Mouse (Mus musculus) liver (tissue): ENCODE measurements at regions not wholly inside any gene's neighbourhood (a gene's known extent, or its start where the extent isn't known, plus 50 kb on each side); places are given as distances from the start of the nearest gene placed in this dataset.
A peak's percentile ranks its signal among the peaks of the same experiment; 100 is the strongest.

Experiments used
- DNase-seq: peaks from one replicate; pipeline ENCODE4 v3.0.0-alpha.2; 2020; ENCODE audit warnings: mixed read lengths

- DNase-seq, result no peak
Measured at GRCm38 (mm10) chr9:113486494-113487081, 221.5 kb downstream of the Pdcd6ip start.

DNA sequence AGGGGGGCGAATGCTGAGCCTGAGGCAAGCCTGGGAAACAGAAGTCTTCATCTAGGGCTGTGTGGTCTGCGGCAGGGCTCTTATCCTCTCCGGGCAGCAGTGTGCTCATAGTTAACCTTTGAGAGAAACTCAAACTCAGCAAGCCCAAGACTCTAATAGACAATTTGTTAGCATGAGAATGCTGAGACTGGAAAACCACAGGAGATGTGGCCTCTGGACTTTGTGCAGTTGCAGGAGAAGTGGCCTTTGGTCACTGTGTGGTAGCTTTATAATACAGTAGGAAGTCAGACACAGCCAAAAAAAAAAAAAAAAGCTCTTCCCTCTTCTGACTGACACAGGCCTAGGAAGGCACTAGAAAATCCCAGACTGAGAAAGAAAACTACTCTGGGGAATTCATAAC is 228.2 kb downstream of the Pdcd6ip start:
- no peak for DNase-seq

DNA sequence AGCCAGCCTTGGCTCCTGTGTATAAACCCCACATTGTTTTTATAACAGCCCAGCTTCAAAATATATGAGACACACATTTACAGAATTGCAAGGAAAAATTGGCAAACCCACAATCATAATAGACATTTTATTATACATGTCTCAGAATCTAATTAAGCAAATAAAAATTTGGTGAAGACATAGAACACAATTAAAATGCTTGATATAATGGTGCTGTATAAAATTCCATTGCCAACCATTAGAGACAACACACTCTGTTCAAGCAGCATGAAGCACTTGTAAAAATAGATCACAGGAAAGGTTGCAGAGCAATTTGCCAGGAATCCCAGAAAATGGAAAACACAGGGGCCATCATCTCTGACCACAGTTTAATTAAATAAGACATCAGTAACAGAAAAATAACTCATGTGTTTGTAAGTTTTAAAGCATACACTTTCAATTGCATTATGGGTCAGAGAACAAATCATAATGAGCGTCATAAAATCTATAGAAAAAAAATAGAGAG is 229.2 kb downstream of the Pdcd6ip start:
- DNase-seq, result no peak

GRCm38 (mm10) chr9:113471781-113472180 is 236.3 kb downstream of the Pdcd6ip start:
- no peak for DNase-seq

DNA sequence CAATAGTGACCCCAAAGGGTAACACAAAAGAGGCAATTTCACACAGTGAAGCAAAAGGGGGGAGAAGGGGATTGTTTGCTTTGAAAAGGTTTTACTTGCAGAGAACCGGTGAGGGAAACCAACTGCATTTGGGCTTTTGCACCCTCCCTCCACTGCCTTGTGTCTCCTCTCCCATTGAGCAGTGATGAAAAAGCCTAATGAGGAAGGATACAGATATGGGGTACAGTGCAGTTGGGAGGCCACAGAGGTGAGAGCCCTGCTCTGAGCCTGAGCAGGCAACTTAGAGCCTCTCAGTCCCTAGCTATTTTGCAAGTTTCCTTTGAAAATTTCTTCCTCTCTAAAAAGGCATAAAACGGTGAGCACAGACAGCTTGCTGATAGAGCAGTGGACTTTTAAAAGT is 245.2 kb downstream of the Pdcd6ip start:
- no peak for DNase-seq

DNA sequence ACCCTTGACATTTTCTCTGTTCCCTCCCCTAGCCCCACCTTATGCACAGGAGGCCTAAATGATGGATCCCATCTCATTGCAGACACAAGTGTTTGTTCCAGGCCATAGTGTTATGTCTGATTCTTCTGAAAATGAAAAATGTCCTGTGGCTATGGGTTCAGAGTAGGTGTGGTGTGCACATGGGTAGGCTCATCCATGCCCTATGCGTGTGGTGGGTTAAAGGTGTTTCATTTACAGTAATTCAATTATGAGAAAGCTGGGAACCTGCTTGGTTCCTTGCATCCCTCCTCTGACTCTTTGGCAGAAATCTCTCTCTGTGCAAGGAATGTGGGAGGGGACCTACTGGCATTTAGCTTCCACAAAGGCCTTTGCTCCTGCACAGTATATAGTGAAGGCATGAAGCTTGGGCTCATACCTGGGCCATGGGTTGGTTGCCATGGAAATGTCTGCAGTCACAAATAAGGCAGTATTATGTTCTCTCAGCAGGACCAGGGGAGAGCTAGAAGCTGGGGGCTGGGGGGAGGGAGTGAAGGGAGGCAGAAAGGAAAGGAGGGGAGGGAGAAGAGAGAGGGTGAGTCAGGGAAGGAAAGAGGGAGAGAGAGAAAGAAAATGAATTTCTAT is 245.7 kb downstream of the Pdcd6ip start:
- no peak for DNase-seq

DNA sequence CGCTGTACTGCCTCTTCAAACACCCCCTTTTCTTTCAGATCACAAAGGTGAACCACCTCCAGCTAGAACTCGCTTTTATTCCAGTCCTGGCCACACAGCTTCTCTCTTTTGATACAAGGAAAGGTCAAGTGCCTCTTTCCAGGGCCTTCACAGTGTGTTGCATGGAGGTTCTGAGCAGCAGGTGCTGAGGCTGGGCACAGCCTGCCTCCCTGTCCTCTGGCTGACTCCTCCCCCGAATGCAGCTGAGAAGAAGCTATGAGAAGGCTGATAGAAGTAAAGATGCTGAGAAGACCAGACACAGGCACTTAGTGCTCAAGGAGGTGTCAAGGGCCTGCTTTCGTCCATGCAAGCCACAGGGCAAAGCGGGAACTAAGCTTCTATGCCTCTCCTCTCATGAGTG is 248.2 kb downstream of the Pdcd6ip start:
- no peak for DNase-seq

GRCm38 (mm10) chr9:113459221-113459620 is 248.8 kb downstream of the Pdcd6ip start:
- DNase-seq, result no peak

DNA sequence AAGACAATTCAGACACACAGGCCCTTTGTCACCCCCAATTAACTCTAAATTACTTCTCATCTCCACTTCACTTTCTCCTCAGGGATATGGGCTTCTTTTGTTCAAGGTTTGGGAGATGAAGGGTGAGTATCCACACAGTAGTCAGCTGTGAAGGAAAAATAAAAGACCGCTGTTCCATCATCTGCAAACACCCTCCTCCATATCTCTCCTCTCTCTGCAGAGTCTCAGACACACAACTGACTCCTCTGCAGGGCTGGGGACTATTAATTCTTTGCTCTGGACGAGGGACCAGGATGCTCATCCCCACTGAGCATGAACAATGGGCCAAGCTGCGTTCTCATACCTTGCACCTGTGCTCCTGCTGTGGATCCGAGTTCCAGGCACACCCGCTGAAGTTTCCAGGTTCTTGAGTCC is 249.3 kb downstream of the Pdcd6ip start:
- DNase-seq, result no peak

DNA sequence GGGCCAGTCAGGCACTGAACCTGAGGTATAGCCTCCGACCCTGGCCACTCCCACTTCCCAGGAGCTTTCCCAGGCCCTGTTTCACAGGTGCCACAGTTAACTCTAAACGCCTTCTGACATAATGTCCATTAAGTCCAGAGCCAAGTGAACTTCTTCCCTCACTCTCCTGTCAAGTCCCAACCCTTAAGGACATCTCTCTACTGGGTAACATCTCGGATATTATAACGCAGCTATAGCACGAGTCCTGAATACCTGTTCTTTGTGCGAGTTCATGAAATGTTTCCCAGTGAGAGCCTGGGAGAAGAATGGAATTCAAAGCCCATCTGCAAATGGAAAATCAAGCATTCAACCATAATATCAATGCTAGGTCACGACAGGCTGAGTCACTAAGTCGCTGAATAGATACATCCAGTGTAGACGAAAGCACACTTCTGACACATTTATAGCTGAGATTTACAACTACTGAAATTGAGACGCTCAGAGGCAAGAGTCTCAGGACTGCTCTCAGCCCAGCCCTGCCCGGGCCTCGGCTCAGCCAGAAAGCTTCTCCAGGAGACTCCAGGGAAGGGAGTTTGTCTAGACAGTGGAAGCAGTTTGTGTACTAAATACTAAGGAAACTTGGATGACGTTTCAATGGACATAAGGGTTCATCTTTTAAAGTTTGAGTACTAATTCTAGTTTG is 250.7 kb downstream of the Pdcd6ip start:
- DNase-seq, result no peak

GRCm38 (mm10) chr9:113455577-113455976 is 252.5 kb downstream of the Pdcd6ip start:
- DNase-seq, result no peak

DNA sequence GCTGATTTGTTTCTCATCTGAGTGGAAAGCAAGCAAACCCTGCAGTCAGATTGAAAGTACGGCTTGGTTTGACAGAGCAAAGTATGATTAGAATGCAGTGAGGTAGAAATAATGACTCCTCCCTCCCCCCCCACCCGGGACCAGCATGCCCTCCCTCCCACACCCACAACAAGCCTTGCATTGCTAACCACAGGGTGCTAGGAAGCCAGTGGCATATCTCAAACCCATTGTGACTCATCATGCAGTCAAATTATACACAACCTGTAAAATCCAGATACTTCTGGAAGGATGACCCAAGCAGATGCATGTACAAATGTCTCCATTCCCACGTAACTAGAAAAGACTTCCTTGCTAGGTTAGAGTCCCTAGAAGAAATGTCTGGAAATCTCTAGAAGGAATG is 254.8 kb downstream of the Pdcd6ip start:
- no peak for DNase-seq

DNA sequence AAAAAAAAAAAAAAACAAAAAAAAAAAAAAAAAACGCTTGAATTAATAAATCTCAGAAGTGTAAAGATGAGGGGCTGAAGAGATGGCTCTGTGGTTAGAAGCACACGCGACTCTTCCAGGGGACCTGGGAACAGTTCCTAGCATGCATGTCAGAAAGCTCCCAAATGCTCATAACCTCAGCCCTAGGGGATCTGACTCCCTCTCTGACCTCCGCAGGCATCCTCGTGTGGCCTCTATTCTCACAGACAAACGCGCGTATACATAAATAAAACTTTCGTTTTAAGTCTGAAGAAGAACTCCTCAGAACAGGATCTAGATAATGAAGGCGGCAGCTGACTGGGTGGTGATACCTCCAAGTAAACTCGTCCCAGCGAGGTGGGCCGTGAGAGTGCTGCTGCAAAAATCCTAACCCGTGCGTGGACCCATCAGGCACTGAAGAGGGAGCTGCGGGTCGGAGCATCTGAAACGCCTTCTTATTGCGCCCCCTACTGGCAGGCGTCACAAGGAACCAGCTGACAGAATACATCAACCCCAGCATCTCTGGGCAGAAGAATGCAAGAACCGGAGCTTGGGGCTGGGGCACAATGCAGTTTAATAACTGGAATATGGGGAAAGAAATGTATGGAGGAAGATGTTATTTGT is 266.2 kb downstream of the Pdcd6ip start:
- peak; percentile 69 for DNase-seq

- no peak for DNase-seq
Measured at GRCm38 (mm10) chr9:113438394-113438793, 269.7 kb downstream of the Pdcd6ip start.

- DNase-seq, result no peak
Measured at GRCm38 (mm10) chr9:113435921-113436320, 272.1 kb downstream of the Pdcd6ip start.

DNA sequence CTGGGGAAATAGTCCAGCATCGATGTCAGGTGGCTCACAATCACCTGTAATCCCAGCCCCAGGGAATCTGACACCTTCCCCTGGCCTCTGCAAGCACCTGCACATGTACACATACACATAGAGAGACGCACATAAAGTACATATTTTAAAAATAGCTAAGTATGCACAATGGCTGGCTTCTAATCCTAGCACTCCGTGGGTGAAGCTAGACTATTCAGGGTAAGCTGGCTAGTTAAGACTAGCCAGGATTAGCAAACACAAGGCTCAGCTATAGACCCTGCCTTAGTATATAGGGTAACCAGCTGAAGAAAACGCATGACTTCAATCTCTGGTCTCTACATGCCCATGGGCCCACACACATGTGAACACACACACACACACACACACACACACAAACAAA is 274.6 kb downstream of the Pdcd6ip start:
- no peak for DNase-seq

DNA sequence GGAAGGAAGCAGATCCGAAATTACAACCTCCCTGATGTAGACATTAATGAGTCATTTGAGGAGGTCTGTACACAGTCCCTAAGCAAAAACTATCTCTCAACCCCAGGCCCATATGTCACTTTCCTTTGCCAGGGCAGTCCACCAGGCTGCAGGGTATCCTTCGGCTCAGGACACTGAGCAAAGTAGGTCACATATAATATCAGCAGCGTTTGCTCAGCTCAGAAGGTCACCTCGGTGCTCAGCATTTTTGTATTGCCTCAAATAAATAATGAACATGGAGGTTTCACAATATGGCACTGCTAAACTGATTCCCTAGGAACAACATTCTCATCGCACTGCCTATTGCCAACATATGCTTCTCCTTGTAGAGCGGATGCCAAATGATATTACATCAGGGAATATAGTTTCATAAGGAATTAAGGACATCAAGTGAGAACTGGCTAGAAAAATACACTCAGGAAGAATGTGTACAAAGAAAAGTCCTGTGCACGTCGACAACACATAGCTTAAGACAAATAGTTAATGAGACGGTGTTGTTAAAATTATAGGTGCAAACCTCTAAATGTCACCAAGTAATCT is 275.4 kb downstream of the Pdcd6ip start:
- DNase-seq, result no peak

DNA sequence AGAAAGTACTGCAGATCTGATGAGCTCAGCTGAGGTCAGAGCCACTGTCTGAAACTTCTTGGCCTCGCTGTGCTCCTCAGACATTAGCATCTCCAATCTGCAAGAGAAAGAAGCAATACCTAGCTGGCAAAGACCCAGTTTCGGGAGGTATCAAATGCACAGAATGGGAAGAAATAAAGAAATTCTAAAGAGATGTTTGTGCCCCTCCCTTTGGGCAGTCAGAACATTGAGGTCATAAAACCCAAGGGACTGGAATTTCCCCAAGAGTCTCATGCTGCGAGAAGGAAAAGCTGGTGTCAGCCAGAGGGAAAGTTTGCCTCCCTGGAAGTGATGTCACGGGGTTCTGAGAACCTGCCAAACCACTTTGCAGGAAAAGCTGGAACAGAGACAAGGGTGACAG is 277.6 kb downstream of the Pdcd6ip start:
- DNase-seq, result no peak

DNA sequence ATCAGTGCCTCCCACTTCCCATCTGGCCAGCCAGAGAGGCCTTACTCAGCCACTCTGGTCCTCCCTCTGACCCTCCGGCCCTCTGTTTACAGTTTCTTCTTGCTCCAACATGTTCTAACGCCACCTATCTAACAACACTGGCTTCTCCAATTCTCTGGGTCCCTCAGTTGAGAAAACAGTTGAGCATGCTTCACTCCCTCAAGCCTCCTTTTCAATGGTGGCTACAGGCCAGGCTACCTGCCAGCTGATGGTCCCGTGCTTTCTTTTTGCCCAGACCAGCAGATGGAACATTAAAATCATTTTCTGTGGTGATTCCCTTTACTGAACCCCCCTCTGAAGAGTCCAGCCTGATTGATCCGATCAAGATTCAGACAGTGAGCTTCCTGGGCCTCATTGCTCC is 280.8 kb downstream of the Pdcd6ip start:
- DNase-seq, result no peak

- DNase-seq, result no peak
Measured at GRCm38 (mm10) chr9:113426324-113426723, 281.7 kb downstream of the Pdcd6ip start.

DNA sequence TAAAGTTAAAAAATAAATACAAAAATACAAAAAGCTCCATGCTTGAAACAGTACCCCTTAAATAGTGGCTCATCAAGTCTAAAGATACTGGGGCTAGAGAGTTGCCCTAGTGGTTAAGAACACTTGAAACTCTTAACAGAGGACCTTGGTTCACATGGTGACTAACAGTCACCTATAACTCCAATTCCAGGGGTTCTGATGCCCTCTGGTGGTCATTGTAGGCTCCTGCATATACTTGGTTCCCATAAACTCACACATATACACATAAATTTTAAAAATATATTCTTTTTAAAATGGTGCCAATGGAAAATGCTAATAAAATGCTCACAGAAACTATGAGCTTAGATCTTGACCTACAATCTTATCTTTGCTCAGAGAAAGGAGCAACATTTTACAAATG is 286.4 kb downstream of the Pdcd6ip start:
- DNase-seq, result no peak

DNA sequence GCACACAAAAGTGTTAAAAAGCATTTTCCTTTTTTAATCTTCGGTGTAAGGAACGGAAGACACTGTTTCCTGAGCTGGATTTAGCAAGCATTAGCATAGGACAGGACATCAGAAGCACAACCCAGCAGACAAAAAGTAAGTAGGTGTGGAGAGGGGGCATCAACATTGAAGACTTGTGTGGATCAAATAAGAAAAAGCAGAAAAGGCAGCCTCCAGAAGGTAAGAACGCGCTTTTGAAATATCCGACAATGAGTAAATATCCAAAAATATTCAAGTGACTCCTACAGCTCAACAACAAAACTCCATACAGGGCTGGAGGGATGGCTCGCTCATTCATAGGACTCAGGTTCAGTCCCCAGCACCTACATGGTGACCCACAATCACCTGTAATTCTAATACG is 286.9 kb downstream of the Pdcd6ip start:
- DNase-seq, result no peak

GRCm38 (mm10) chr9:113419801-113420200 is 288.3 kb downstream of the Pdcd6ip start:
- no peak for DNase-seq
